Mouse (Mus musculus) layer of hippocampus, postnatal 14 days (tissue): ENCODE measurements around the gene Usp3. TPM values are rescaled to one million over a fixed set of nuclear protein-coding genes. Genes with fewer than 3 reads are reported as not detected.

ENCODE experiments used
- DNase-seq, 2 experiments: peaks; one replicate each; pipeline ENCODE4 v3.0.0; 2021 to 2022; ENCODE audit warnings: low spot score in 2 of 2, mixed read lengths in 1 of 2
- total RNA-seq, 2 experiments: library from RNA; stranded (reverse); gene quantifications; 2 replicates each; pipeline ENCODE4 v1.2.3; 2021

The Usp3 gene
- total RNA-seq, 2 experiments from 2014 or later, result 40.2 to 44.3 TPM

DNA sequence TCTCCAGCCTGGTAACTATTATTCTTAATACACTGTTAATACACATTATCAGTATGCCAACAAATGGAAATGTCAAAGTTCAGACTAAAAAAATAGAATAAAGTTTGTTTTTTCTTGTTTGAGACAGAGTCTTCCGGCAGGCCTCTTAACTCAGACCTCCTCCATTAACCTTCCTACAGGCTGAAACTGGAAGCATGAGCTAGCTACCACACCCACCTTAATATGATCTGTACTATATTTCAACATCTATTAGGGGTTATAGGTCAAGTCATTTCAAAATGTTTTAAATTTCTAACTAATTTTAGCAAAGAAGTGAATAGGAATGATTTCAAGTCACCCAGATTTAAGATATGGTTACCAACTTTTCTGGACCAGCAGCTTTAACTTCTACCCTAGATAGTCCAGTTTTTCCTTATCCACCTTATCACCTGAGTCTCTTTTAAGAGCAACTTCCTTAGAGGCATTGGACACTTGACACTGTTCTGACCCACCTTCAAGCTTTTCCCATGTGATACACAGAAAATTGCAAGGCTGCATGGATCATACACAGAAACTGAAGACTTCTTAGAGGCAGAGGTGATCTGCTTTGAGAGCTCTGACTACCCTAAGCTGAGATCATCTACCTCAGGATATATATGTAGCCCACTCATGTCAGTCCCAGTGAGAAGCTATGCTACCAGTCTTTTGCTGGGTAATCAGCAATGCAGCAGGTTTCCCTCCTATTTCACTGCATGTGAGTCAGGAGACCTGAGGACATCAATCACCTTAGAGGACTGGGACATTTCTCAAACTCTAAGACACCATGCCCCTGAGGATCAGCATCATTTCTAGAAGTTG, 17.7 kb downstream of the Usp3 start:
- DNase-seq, result no peak

DNA sequence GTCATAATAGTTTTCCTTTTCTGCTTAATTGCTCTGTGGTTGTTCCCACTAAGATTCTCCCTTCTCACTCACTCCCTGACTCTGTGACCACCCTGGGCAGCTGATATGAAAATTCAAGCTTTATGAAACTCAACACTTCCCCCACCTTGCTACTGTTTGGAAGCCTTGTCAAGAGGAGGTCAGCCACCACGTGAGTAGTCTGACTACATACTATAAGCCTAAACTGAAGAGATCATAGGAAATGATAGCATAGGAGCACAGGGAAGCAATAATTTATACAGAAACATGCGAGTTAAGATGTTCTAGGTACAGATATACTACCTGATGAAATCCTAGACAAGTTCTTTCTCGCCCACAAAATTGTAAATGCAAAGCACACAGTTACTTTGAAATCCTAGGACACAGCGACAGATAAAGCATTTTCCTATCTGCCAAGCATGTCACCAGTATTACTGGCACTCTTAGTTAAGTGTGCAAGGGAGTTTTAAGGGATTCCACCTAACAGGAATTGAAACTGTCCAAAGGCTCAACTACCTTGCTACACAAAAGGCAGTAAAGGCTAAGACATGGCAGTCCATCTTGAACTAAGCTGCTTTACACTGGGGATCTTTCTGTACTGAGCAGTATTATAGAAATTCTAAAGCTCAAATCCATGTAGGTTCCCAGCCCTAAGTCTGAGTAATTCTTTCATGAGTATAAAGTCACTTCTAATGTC, 20.8 kb downstream of the Usp3 start:
- DNase-seq, result no peak

DNA sequence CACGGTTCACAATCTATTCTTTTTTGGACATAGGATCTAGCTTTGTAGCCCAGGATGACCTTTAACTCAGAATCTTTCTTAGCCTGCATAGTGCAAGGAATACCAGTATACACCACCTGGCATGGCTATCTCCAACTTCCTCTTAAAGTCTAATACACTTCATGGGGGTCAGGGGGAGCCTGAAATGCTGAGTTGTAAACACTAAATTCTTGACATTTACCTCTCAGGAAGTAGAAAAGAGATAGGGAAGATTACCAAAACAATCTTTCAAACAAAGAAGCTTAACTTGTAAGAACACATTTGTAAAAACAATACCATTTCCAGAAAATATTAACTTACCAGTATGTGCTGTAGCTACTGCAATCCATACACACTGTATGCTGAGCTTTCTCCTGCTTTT, 30.7 kb downstream of the Usp3 start:
- no peak for DNase-seq

DNA sequence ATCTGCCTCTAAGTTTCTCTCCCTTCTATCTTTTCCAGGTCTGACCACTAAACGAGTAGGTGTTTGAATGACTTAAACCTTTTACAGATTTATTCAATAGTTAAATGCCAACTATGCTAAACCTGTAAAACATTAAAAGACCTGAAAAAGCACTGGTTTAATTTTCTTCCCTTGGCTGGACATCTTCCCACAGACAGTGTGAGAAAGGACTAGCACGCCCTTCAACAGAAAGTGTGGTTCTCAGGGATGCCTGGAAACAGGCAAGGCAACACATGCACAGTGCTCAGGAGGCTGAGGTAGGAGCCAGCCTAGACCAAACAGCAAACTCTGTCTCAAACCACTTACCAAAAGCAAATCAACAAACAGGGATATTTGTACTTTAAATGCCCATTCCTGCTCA, 31.4 kb downstream of the Usp3 start:
- DNase-seq, result no peak

DNA sequence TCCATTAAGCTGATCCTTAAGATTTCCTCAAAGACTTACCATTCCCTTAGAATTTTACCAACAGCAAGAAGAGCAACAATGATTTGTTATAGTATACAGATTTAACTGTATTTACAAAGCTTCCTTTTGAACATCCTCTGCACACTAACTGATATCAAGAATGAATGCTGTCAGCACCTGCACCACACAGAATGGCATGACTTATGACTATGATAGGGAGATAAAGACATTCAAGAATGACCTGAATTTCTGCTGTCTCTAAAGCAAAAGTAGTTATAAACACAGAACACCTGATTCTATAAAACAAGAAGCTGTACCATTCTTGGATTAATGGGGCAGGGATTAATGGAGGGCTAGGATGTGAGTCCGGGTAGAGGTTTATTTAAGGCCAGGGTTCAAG, 32.2 kb downstream of the Usp3 start:
- DNase-seq, result no peak

DNA sequence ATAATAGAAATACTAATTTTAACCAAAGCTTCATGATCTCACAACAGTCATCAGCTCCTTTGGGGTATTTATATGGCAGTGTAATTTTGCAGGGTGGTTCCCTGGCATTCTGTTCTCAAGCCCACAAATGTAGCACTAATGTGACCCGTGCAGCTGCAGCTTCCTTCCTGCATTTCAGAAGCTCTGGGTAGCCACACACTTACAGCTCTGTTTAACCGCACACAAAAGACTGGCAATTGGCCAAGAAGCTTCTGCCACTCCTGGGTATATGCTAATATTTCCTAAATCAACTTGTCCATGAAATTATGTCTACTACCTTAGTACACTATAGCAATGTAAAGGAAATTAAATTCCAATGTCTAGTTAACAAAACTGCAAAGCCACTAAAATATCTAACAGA, 32.6 kb downstream of the Usp3 start:
- peak in 1 of 2 experiments; percentile 7 for DNase-seq

DNA sequence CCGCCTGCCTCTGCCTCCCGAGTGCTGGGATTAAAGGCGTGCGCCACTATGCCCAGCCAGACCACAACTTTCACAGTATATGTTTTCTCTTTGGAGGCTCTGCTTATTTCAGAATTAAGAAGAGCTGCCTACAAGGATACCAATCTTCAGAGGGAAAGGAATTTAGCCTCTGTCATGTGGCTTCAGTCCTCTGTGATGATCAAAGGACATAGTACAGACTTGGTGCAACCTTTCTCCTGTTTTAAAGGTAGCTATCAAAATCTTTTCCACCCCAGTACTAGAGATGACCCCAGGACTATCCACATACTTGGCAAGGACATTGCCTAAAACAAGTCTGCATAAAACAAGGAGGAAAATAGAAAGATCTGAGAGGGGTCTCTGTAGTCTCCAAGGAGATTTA, 34.0 kb downstream of the Usp3 start:
- no peak for DNase-seq

DNA sequence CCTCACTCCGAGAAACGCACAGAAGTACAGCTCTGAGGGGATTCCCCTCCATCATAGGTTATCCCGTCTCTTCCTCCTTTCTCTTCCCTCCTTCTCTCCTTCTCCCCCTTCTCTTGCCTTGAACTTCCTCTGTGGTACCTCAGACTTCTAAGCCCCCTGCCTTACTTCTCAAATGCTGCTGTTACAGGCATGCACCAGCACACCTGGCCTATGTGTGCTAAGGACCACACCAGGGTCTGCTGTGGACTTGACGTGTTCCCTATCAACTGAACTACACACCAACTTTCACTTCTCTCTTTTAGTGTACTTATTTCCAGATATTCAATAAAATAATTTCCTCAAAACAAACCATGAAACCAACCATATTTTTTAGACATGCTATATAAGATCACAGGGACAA, 50.2 kb downstream of the Usp3 start:
- DNase-seq, result no peak

DNA sequence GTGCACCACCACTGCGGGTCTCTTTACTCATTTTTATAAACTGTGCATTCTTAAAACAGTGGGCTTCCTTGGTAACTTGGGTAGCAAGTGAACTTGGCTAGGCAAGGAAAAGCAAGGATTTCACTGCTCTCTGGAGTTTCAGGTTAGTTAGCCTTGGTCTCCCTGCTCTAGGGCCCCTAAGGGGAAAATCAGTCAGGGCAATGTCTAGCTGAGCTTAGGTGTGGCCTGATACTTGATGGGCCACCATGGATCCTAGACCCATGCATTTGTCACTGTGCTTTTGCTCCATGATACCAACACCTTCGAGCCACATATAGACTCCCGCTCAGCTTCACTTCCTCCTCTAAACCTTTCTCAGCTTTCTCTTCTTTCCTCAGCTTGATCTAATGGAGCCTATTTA, 71.3 kb downstream of the Usp3 start:
- no peak for DNase-seq

DNA sequence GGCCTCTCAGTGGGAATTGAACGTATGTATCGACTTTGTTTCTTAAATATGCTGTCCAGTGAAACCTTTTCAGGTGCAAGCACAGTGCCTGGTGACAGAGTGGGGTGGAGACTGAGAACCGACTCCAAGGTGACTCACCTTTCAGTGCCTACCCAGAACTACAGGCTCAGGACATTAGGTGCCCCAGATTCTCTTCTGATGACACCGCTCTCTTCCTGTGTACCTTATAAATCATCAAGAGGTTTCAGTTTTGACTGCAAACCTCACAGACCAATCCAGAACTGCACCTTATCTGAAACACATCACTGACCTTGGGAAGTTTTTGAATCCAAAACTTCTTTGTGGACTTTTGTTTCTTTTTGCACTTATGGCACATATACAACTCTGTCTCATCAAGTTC, 72.6 kb downstream of the Usp3 start:
- no peak for DNase-seq

DNA sequence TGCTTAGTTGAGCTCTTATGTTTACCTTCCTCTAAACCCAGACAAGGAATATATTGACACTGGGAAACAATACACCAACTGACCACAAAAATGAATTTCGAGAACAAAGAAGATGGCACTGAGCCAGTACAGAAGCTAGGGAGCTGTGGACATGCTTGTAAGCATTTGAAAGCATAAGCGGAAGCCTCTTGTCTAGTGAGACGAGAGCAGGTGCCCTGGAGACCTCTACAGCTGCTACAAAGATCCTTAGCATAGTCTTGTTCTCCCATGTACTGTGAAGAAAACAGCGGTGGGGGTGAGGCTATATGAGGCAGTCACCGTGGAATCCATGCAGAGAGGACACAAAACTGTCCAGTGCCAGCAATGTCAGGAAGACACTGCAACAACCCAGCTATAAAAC, 74.0 kb downstream of the Usp3 start:
- DNase-seq, result no peak

DNA sequence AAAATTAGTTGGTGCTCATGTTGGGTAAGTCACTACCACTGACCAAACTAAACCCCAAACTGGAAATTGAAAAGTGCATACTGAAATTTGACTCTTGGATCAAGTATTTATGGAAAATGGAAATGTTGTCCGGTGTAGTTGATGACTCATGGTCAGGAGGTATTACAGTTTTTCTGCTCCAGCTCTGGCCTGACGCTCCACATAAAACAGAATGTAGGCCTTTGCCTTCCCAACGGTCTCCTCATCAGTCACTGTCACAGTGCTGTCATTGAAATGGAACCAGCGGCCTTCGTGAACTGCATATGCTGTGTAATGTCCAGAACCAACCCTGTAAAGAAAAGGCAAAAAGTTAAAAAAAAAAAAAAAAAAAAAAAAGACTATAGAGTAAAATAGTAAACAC, 74.7 kb downstream of the Usp3 start:
- DNase-seq, result no peak

DNA sequence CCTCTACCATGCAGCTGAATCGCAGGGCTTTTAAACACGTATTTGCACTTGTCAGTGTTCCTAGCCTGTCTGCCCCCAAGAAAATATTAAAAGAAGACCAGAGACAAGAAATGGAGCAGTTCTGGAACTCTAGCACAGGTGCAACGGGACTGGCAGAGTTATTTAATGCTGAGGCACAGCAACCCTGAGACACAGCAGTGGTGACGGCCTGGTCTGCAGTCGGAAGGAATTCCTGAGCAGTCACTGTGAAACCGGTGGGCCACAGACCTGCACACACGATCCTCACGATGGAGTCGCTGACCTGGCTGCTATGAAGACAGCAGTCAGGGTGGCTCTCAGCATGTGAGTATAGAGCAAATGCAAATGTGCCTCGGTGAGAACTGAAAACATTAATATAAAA, 75.2 kb downstream of the Usp3 start:
- no peak for DNase-seq

DNA sequence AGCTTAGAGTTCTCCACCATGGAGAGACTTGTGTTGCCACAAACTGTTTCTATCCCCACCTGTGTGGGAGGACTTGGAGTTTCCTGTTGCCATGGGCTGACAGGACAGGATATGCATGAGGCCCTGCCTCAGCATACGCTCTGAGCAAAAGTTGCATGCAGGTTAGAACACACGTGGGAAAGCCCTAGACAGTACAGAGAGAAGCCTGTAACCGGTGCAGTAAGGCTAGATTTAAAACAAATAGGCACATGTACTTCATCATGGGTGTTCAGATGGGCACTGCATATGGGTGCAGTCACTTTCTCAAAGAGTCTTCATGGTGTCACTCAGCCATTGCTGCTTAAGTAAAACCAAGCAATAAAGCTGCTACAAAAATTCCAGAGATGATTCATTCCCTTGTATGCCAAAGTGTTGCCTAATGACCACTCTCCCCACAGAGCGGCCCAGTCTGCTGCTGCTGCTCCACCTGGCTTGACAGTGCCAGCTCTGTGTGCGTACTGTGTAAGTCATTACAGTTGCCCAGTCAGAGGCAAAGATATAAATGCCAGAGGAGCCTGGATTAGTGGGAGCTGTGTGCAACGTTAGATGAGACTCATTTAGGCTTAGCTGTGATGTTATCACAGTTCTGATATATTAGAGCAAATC, 76.5 kb downstream of the Usp3 start:
- DNase-seq, result no peak

DNA sequence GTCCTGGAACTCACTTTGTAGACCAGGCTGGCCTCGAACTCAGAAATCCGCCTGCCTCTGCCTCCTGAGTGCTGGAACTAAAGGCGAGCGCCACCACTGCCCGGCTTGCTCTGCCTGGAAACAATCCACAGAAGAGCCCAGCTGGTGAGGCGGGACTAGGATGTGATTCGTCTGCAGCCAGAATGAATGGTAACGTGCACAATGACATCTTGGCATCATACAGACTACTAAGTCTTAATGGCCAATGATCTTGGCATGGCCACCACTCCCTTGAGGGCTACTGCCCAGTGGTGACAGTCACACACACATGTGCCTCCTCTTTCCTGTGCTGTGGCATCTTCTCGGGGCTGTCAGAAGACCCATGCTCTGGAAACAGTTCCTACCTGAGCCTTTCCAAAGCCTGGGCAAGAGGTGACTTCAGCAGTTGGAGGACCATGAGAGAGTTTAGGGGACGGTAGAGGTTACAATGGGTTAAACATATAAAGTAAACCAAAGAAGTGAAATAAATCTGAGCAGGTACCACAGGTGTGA, 77.2 kb downstream of the Usp3 start:
- DNase-seq, result no peak

DNA sequence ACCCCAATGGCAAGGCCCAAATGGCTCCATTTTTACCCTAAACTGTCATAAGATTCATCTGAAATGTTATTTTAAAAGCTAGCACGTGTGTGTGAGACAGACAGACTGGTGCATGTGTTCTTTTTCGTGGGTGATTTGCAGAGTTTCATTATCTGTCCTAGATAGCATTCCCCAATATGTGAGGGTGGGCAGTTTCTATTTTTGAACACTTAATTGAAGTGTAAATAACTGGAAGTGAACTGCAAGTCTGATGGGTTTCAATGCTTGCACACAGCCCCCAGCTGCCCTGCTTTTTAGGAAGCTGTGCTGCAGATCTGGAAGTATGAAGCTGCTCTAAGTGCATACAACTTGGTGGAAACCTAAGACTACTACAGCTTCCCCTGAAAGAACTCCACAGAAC, 77.8 kb downstream of the Usp3 start:
- DNase-seq, result peak in 1 of 2 experiments; percentile 53

DNA sequence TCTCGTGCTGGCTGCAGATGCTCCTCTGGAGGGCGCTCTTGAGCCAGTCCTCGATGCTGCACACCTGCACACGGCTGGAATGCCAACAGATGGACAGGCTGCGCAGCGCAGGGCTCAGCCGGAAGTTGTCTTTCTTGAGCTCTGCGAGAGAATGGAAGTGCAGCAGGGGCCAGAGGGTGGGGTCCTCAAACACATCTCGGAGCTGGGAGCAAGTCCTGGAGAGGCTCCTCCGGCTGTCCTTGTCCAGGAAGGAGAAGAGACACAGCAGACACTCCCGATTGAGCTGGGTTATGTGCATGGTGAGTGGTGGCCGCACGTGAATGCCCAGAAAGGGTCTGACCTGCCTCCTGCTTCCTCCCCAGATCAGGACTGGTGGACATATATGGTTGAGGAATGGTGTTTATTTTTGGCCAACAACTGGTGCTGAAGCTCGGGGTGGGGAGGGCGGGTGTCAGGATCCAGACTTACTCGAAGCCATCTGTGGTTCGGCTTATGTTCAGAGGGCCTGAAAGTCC, 78.6 kb downstream of the Usp3 start, which contains the start of gene Fbxl22:
Gene Fbxl22, minus strand, starts transcription at position 338 of the 515 bp plus-strand sequence.
- DNase-seq, result no peak

DNA sequence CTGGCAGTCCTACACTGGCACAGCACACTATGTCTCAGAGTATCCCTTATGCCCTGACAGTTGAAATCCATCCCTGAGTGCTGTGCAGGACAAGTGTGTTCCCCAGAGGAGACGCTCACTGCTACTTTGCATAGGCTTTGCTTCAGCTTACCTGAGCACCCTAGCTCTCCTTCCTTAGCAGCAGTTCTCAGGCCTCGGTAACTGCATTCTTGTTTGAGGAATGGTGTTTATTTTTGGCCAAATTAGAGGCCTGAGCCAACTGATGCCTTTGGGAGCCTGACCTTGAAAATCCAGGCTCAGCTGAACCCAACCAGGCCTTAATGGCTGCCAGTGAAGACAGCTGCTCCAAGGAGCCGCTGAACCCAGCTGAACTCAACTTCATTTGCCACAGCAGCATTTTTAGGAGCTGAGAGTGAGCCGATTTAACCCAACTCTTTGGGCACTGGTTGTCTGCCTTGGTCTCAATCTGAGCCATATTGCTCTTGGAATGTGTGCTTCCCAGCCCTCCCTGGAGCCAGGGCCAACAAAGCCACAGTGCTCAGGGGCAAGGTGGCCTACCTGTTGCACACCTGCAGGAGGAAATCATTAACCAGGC, 79.2 kb downstream of the Usp3 start:
- DNase-seq, result no peak

DNA sequence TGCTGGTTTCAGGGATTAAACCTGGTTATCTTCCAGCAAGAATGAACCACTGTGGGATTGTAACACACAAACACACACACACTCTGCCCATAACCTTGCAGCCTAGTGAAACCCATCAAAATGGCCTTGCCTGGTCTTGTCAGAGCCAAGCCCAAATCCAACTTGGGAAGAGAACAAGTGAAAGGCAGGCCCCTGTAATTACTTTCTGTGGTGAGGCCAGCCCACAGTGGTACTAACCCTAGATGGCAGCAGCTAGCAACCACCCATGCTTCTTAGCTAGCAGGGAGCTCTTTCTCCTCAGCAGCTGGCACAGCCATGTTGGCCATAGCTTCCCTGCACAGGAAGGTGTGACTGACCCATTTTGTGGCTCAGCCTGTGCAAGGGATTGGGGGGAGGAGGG, 79.8 kb downstream of the Usp3 start:
- no peak for DNase-seq

DNA sequence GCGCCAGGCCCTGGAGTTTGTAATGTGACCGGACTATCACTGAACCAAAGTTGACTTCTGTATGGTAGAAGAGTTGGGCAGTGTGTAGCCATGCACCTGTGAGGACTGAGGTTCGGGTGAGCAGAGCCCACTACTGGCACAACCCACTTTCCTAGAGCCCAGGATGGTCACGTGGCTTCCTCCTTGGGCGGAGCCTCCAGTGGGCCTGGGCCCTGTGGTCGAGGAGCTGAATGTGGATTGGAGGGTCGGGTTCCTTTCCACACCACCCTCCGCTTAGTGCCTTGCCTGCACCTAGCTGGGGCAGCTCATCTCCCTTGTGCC, 80.6 kb downstream of the Usp3 start:
- DNase-seq, result peak; percentile 87 to 91

DNA sequence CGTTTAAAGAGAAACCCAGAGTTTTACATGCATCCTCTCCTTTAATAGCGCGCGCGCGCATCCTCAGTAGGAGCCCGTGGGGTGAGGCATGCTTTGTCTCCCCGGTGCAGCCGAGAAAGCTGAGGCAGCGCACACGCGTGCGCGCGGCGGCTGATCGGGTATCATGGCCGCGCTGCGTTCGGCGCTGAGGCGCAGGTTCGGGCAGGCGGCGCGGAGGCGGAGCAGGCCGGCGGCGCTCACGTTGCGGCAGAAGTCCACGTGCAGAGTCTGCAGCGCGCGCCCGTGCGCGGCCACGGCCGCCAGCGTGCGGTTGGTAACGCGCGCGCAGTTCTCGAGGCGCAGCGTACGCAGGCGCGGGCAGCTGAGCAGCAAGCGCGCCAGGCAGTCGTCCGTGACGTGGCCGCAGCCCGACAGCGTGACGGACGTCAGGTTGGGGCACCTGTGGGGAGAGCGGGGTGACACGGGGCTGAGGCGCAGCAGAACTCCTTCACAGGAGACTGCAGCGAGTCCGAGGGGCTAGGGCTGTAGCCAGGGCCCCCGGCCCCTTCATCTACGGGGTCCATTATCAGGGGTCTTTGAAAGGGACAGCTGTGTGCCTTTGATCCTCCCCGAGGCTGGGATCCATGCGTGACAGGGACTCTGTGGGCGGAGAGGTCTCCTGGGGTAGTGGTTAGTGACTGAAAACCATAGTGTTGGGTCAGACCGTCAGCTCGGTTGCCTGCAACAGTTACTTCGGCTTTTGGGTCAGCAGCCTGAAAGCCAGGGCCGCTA, 81.2 kb downstream of the Usp3 start:
- peak; percentile 94 to 97 for DNase-seq
